Mouse (Mus musculus): ENCODE measurements at regions not wholly inside any gene's neighbourhood (a gene's known extent, or its start where the extent isn't known, plus 50 kb on each side); places are given as distances from the start of the nearest gene placed in this dataset.

- TF ChIP-seq CTCF (IDR thresholded peaks at IDR 0.05; ENCODE audit: control insufficient read depth, insufficient read depth, low read length), result no peak
- no peak for TF ChIP-seq POLR2A (IDR thresholded peaks at IDR 0.05; ENCODE audit: borderline replicate concordance, control insufficient read depth, low read depth, low read length)
These were observed 329.4 kb upstream of the Kazn start for GRCm38 (mm10) chr4:142568556-142568955.
